Mouse (Mus musculus): ENCODE measurements around the gene Cldn34c1. TPM values are rescaled to one million over a fixed set of nuclear protein-coding genes. Genes with fewer than 3 reads are reported as not detected.
"Not testable (repeated sequence)": the region's sequence is repeated elsewhere in the genome, so short reads cannot be mapped to it uniquely, and the experiment has no call there.

The Cldn34c1 gene
- 1 to 10 TPM; 1.3 to 3.9 TPM for total RNA-seq (2021)
- 3.4 and 5.2 TPM in 2 replicates for polyA plus RNA-seq (2012; rRNA removed)
- long read RNA-seq, partial matches to known transcripts, result 0 of 3 reads
- long read RNA-seq, other reads (novel, unspliced or antisense), result 2 of 3 reads

GRCm38 (mm10) chrX:123103291-123104260 lies at the start of gene Cldn34c1:
Gene Cldn34c1, plus strand, starts transcription at chrX:123103495.
- DNase-seq, result peak; percentile 88 to 91
- Histone ChIP-seq H3K79me2 (replicated peaks; ENCODE audit: control insufficient read depth, insufficient read depth, low read length) (no peaks in the 10 kb centered on the region), H3K4me3 (peak within 1 kb of the TSS; percentile 64), H3K27ac (peak within 1 kb of the TSS; percentile 89), H3K36me3 (ENCODE audit: control insufficient read depth, insufficient read depth, low read length) (no peaks in the 10 kb centered on the region), H3K4me1 (ENCODE audit: control insufficient read depth, insufficient read depth, low read length) (no peaks in the 10 kb centered on the region), H3K27me3 (ENCODE audit: control insufficient read depth, insufficient read depth, low read length) (no peaks in the 10 kb centered on the region), H3K9ac (ENCODE audit: low read depth, low read length) (peak within 1 kb of the TSS; percentile 93)
- TF ChIP-seq EP300 (IDR thresholded peaks at IDR 0.05; ENCODE audit: insufficient read depth, low read depth, low read length), result no peak
- no peak for TF ChIP-seq CTCF (IDR thresholded peaks at IDR 0.05)
- peak; percentile 48 for TF ChIP-seq POLR2A (IDR thresholded peaks at IDR 0.05; ENCODE audit: insufficient read depth, low read depth, low read length)
- 5% methylated on average over 65 of the region's 66 CpGs for WGBS
- intact Hi-C loops (cut with DNase I), result no loop called here

GRCm38 (mm10) chrX:123087441-123087840 lies 15.9 kb upstream of the Cldn34c1 start:
- 69% methylated on average over 3 of the region's 3 CpGs for WGBS
- TF ChIP-seq EP300 (IDR thresholded peaks at IDR 0.05; ENCODE audit: insufficient read depth, low read depth, low read length) (no peak), POLR2A (IDR thresholded peaks at IDR 0.05; ENCODE audit: insufficient read depth, low read depth, low read length) (no peak), CTCF (IDR thresholded peaks at IDR 0.05) (no peak)
- intact Hi-C loops (cut with DNase I), result no loop called here
- Histone ChIP-seq H3K79me2 (replicated peaks; ENCODE audit: control insufficient read depth, insufficient read depth, low read length) (no peaks in the 10 kb centered on the region), H3K4me3 (no peak overlapping the region), H3K4me1 (ENCODE audit: control insufficient read depth, insufficient read depth, low read length) (no peaks in the 10 kb centered on the region), H3K36me3 (ENCODE audit: control insufficient read depth, insufficient read depth, low read length) (no peaks in the 10 kb centered on the region), H3K27ac (no peak overlapping the region), H3K9ac (ENCODE audit: low read depth, low read length) (no peak overlapping the region), H3K27me3 (ENCODE audit: control insufficient read depth, insufficient read depth, low read length) (no peaks in the 10 kb centered on the region)
- DNase-seq, result no peak

- Histone ChIP-seq H3K9ac (ENCODE audit: low read depth, low read length) (peak overlapping the region; percentile 93), H3K4me3 (peak overlapping the region; percentile 64), H3K27ac (peak overlapping the region; percentile 89)
- DNase-seq; H3K4me1 ChIP-seq (ENCODE audit: control insufficient read depth, insufficient read depth, low read length); H3K27me3 ChIP-seq (ENCODE audit: control insufficient read depth, insufficient read depth, low read length); intact Hi-C loops (cut with DNase I); H3K79me2 ChIP-seq (replicated peaks; ENCODE audit: control insufficient read depth, insufficient read depth, low read length); H3K36me3 ChIP-seq (ENCODE audit: control insufficient read depth, insufficient read depth, low read length): not testable (repeated sequence)
- 12% methylated on average over 5 of the region's 5 CpGs for WGBS
Observed at GRCm38 (mm10) chrX:123102806-123103205, 489 bp upstream of the Cldn34c1 start.

- H3K79me2 ChIP-seq (replicated peaks; ENCODE audit: control insufficient read depth, insufficient read depth, low read length); H3K36me3 ChIP-seq (ENCODE audit: control insufficient read depth, insufficient read depth, low read length); intact Hi-C loops (cut with DNase I); H3K27me3 ChIP-seq (ENCODE audit: control insufficient read depth, insufficient read depth, low read length); H3K4me1 ChIP-seq (ENCODE audit: control insufficient read depth, insufficient read depth, low read length); DNase-seq; H3K9ac ChIP-seq (ENCODE audit: low read depth, low read length): not testable (repeated sequence)
- peak overlapping the region; percentile 89; the same call in 1 of the 2 replicates for H3K27ac ChIP-seq
- 12% methylated on average over 7 of the region's 7 CpGs for WGBS
- H3K4me3 ChIP-seq, result peak overlapping the region; percentile 64
Observed at GRCm38 (mm10) chrX:123104692-123105091, 1.4 kb downstream of the Cldn34c1 start.

GRCm38 (mm10) chrX:123222381-123222780 lies 119.1 kb downstream of the Cldn34c1 start, which contains the start of gene Srsx:
Gene Srsx, minus strand, starts transcription at chrX:123222481.
- DNase-seq; H3K4me3 ChIP-seq; H3K27me3 ChIP-seq (ENCODE audit: control insufficient read depth, insufficient read depth, low read length); intact Hi-C loops (cut with DNase I); H3K27ac ChIP-seq; H3K4me1 ChIP-seq (ENCODE audit: control insufficient read depth, insufficient read depth, low read length); H3K9ac ChIP-seq (ENCODE audit: low read depth, low read length); H3K36me3 ChIP-seq (ENCODE audit: control insufficient read depth, insufficient read depth, low read length); H3K79me2 ChIP-seq (replicated peaks; ENCODE audit: control insufficient read depth, insufficient read depth, low read length): not testable (repeated sequence)
- whole genome bisulfite sequencing, result 13% methylated on average over 1 of the region's 1 CpGs

Other genes starting within 250 kb of the Cldn34c1 start
- not detected for gene Gm17521, start 73.8 kb upstream of the Cldn34c1 start, total RNA-seq (2021)
- not detected in 2 replicates for gene Gm17521, start 73.8 kb upstream of the Cldn34c1 start, polyA plus RNA-seq (2012; rRNA removed)
- gene Srsx, start 119.0 kb downstream of the Cldn34c1 start, total RNA-seq (2021), result not detected
- gene Srsx, start 119.0 kb downstream of the Cldn34c1 start, polyA plus RNA-seq (2012; rRNA removed), result not detected in 2 replicates
- gene Gm17577, start 143.4 kb downstream of the Cldn34c1 start, total RNA-seq (2021), result not detected
- not detected in 2 replicates for gene Gm17577, start 143.4 kb downstream of the Cldn34c1 start, polyA plus RNA-seq (2012; rRNA removed)